Mouse (Mus musculus): ENCODE results near the gene Pqlc2. TPM values are rescaled to one million over a fixed set of nuclear protein-coding genes. Genes with fewer than 3 reads are reported as not detected.
A peak's percentile ranks its signal among the peaks of the same experiment; 100 is the strongest.

Pqlc2 gene
- polyA plus RNA-seq, 1 experiment from 2014 or later: 16.5 TPM

GRCm38 (mm10) chr4:139302241-139302640 lies 8.3 kb downstream of the Pqlc2 start:
- no peak for ATAC-seq (ENCODE audit: insufficient number of reproducible peaks, low FRiP score, low TSS enrichment, low read depth)
- Histone ChIP-seq H3K9ac (no peak overlapping the region), H3K4me3 (replicated peaks) (no peak overlapping the region), H3K27ac (replicated peaks) (no peak overlapping the region), H3K27me3 (no peaks in the 10 kb centered on the region), H3K9me3 (replicated peaks) (no peaks in the 10 kb centered on the region), H3K36me3 (peaks cover 65% of the 10 kb centered on the region), H3K4me1 (no peaks in the 10 kb centered on the region), H3K4me2 (replicated peaks) (no peak overlapping the region)
- 59% methylated on average over 5 of the region's 5 CpGs for WGBS

GRCm38 (mm10) chr4:139301780-139302179 lies 8.7 kb downstream of the Pqlc2 start:
- Histone ChIP-seq H3K9me3 (replicated peaks) (no peaks in the 10 kb centered on the region), H3K36me3 (peaks cover 63% of the 10 kb centered on the region)

GRCm38 (mm10) chr4:139298671-139299366 lies 11.7 kb downstream of the Pqlc2 start:
- Histone ChIP-seq H3K27ac (replicated peaks) (no peak overlapping the region), H3K36me3 (peaks cover 43% of the 10 kb centered on the region), H3K4me1 (peaks cover 5% of the 10 kb centered on the region; the same call in 1 of the 2 replicates), H3K9ac (no peak overlapping the region), H3K27me3 (no peaks in the 10 kb centered on the region), H3K4me3 (replicated peaks) (no peak overlapping the region), H3K9me3 (replicated peaks) (no peaks in the 10 kb centered on the region), H3K4me2 (replicated peaks) (no peak overlapping the region)
- WGBS: 82% methylated on average over 12 of the region's 12 CpGs
- ATAC-seq (ENCODE audit: insufficient number of reproducible peaks, low FRiP score, low TSS enrichment, low read depth): no peak

More at GRCm38 (mm10) chr4:139301780-139302179, 8.7 kb downstream of the Pqlc2 start:
- Histone ChIP-seq H3K9ac (no peak overlapping the region), H3K4me1 (peaks cover 1% of the 10 kb centered on the region; the same call in 1 of the 2 replicates), H3K4me2 (replicated peaks) (no peak overlapping the region), H3K27ac (replicated peaks) (no peak overlapping the region), H3K4me3 (replicated peaks) (no peak overlapping the region), H3K27me3 (no peaks in the 10 kb centered on the region)
- WGBS: 89% methylated on average over 8 of the region's 8 CpGs
- no peak for ATAC-seq (ENCODE audit: insufficient number of reproducible peaks, low FRiP score, low TSS enrichment, low read depth)

GRCm38 (mm10) chr4:139297566-139297965 lies 12.9 kb downstream of the Pqlc2 start:
- Histone ChIP-seq H3K36me3 (peaks cover 42% of the 10 kb centered on the region), H3K4me2 (replicated peaks) (no peak overlapping the region), H3K27me3 (no peaks in the 10 kb centered on the region), H3K9ac (no peak overlapping the region), H3K27ac (replicated peaks) (no peak overlapping the region), H3K4me3 (replicated peaks) (no peak overlapping the region), H3K4me1 (peaks cover 5% of the 10 kb centered on the region; the same call in 1 of the 2 replicates), H3K9me3 (replicated peaks) (no peaks in the 10 kb centered on the region)
- ATAC-seq (ENCODE audit: insufficient number of reproducible peaks, low FRiP score, low TSS enrichment, low read depth): no peak
- WGBS: 82% methylated on average over 4 of the region's 4 CpGs

GRCm38 (mm10) chr4:139292038-139292437 lies 18.5 kb downstream of the Pqlc2 start:
- Histone ChIP-seq H3K9ac (no peak overlapping the region), H3K4me2 (replicated peaks) (no peak overlapping the region), H3K27me3 (no peaks in the 10 kb centered on the region), H3K4me1 (peaks cover 30% of the 10 kb centered on the region; the same call in 1 of the 2 replicates), H3K36me3 (peaks cover 52% of the 10 kb centered on the region), H3K27ac (replicated peaks) (no peak overlapping the region), H3K9me3 (replicated peaks) (no peaks in the 10 kb centered on the region), H3K4me3 (replicated peaks) (no peak overlapping the region)
- ATAC-seq (ENCODE audit: insufficient number of reproducible peaks, low FRiP score, low TSS enrichment, low read depth): no peak
- 94% methylated on average over 5 of the region's 5 CpGs for WGBS

GRCm38 (mm10) chr4:139291099-139291498 lies 19.4 kb downstream of the Pqlc2 start:
- peaks cover 62% of the 10 kb centered on the region for H3K36me3 ChIP-seq
- H3K9me3 ChIP-seq (replicated peaks): no peaks in the 10 kb centered on the region
- 88% methylated on average over 16 of the region's 16 CpGs for WGBS
- H3K4me1 ChIP-seq: peaks cover 33% of the 10 kb centered on the region; the same call in 1 of the 2 replicates
- H3K27ac ChIP-seq (replicated peaks): no peak overlapping the region
- no peak for ATAC-seq (ENCODE audit: insufficient number of reproducible peaks, low FRiP score, low TSS enrichment, low read depth)
- H3K9ac ChIP-seq: no peak overlapping the region
- no peak overlapping the region for H3K4me2 ChIP-seq (replicated peaks)
- H3K4me3 ChIP-seq (replicated peaks): no peak overlapping the region
- no peaks in the 10 kb centered on the region for H3K27me3 ChIP-seq

GRCm38 (mm10) chr4:139289017-139289416 lies 21.5 kb downstream of the Pqlc2 start:
- ATAC-seq (ENCODE audit: insufficient number of reproducible peaks, low FRiP score, low TSS enrichment, low read depth): no peak
- Histone ChIP-seq H3K9ac (no peak overlapping the region), H3K9me3 (replicated peaks) (no peaks in the 10 kb centered on the region), H3K36me3 (peaks cover 77% of the 10 kb centered on the region), H3K27ac (replicated peaks) (no peak overlapping the region), H3K27me3 (no peaks in the 10 kb centered on the region), H3K4me2 (replicated peaks) (no peak overlapping the region), H3K4me1 (peaks cover 39% of the 10 kb centered on the region; the same call in 1 of the 2 replicates), H3K4me3 (replicated peaks) (no peak overlapping the region)
- 48% methylated on average over 10 of the region's 10 CpGs for WGBS

- Histone ChIP-seq H3K9me3 (replicated peaks) (no peaks in the 10 kb centered on the region), H3K27me3 (no peaks in the 10 kb centered on the region), H3K9ac (no peak overlapping the region), H3K4me1 (peaks cover 44% of the 10 kb centered on the region), H3K27ac (replicated peaks) (peak overlapping the region; percentile 68; the same call in 1 of the 2 replicates), H3K4me2 (replicated peaks) (no peak overlapping the region), H3K36me3 (peaks cover 90% of the 10 kb centered on the region), H3K4me3 (replicated peaks) (no peak overlapping the region)
- 0 out of 2 replicates have a peak, but pooled peaks have one; percentile 25 for ATAC-seq (ENCODE audit: insufficient number of reproducible peaks, low FRiP score, low TSS enrichment, low read depth)
- 64% methylated on average over 18 of the region's 18 CpGs for WGBS
These were observed 23.2 kb downstream of the Pqlc2 start for GRCm38 (mm10) chr4:139287122-139287863.

GRCm38 (mm10) chr4:139286234-139286633 lies 24.3 kb downstream of the Pqlc2 start:
- Histone ChIP-seq H3K4me1 (peaks cover 44% of the 10 kb centered on the region), H3K9me3 (replicated peaks) (no peaks in the 10 kb centered on the region), H3K4me2 (replicated peaks) (no peak overlapping the region), H3K4me3 (replicated peaks) (no peak overlapping the region), H3K9ac (no peak overlapping the region), H3K27ac (replicated peaks) (peak overlapping the region; percentile 68; the same call in 1 of the 2 replicates), H3K36me3 (peaks cover 91% of the 10 kb centered on the region), H3K27me3 (no peaks in the 10 kb centered on the region)
- ATAC-seq (ENCODE audit: insufficient number of reproducible peaks, low FRiP score, low TSS enrichment, low read depth): no peak
- 85% methylated on average over 5 of the region's 5 CpGs for WGBS

- no peak for ATAC-seq (ENCODE audit: insufficient number of reproducible peaks, low FRiP score, low TSS enrichment, low read depth)
- Histone ChIP-seq H3K36me3 (peaks cover 91% of the 10 kb centered on the region), H3K4me1 (peaks cover 47% of the 10 kb centered on the region), H3K9me3 (replicated peaks) (no peaks in the 10 kb centered on the region), H3K9ac (no peak overlapping the region), H3K4me2 (replicated peaks) (no peak overlapping the region), H3K27ac (replicated peaks) (no peak overlapping the region), H3K4me3 (replicated peaks) (no peak overlapping the region), H3K27me3 (no peaks in the 10 kb centered on the region)
- 70% methylated on average over 15 of the region's 15 CpGs for WGBS
These were observed 25.6 kb downstream of the Pqlc2 start for GRCm38 (mm10) chr4:139284877-139285276.

- no peak for ATAC-seq (ENCODE audit: insufficient number of reproducible peaks, low FRiP score, low TSS enrichment, low read depth)
These were observed 27.5 kb downstream of the Pqlc2 start for GRCm38 (mm10) chr4:139282955-139283417.

More at GRCm38 (mm10) chr4:139282955-139283417, 27.5 kb downstream of the Pqlc2 start:
- Histone ChIP-seq H3K27ac (replicated peaks) (no peak overlapping the region), H3K36me3 (peaks cover 78% of the 10 kb centered on the region), H3K9me3 (replicated peaks) (no peaks in the 10 kb centered on the region), H3K4me3 (replicated peaks) (no peak overlapping the region), H3K4me1 (peaks cover 34% of the 10 kb centered on the region), H3K27me3 (no peaks in the 10 kb centered on the region), H3K4me2 (replicated peaks) (no peak overlapping the region), H3K9ac (no peak overlapping the region)
- WGBS: 61% methylated on average over 6 of the region's 6 CpGs

Data from embryonic facial prominence, embryonic 15.5 days (tissue).